Mouse (Mus musculus) ZHBTc4 (cell line): Measurements from ENCODE around the gene Dpysl5.
A peak's percentile ranks its signal among the peaks of the same experiment; 100 is the strongest.

Source experiments
- DNase-seq: peaks from one replicate; pipeline ENCODE4 v3.0.0-alpha.2; 2011; ENCODE audit warnings: low read depth, low spot score

Dpysl5 gene

GRCm38 (mm10) chr5:30701866-30702265, 9.5 kb upstream of the Dpysl5 start:
- DNase-seq, result no peak

- DNase-seq, result peak; percentile 88
These were observed 1.5 kb upstream of the Dpysl5 start for GRCm38 (mm10) chr5:30709744-30710383.

- DNase-seq, result no peak
These were observed 878 bp upstream of the Dpysl5 start for GRCm38 (mm10) chr5:30710486-30710885.

- DNase-seq, result no peak
These were observed 632 bp downstream of the Dpysl5 start for GRCm38 (mm10) chr5:30712002-30712390.

- DNase-seq, result peak; percentile 64
These were observed 1.3 kb downstream of the Dpysl5 start for GRCm38 (mm10) chr5:30712441-30713298.

- peak; percentile 50 for DNase-seq
These were observed 1.9 kb downstream of the Dpysl5 start for GRCm38 (mm10) chr5:30713299-30713675.

GRCm38 (mm10) chr5:30713691-30714090, 2.3 kb downstream of the Dpysl5 start:
- no peak for DNase-seq

- DNase-seq, result no peak
These were observed 4.9 kb downstream of the Dpysl5 start for GRCm38 (mm10) chr5:30716311-30716710.

- no peak for DNase-seq
These were observed 6.1 kb downstream of the Dpysl5 start for GRCm38 (mm10) chr5:30717506-30717905.

- DNase-seq, result no peak
These were observed 6.8 kb downstream of the Dpysl5 start for GRCm38 (mm10) chr5:30717991-30718703.

GRCm38 (mm10) chr5:30721935-30722334, 10.6 kb downstream of the Dpysl5 start:
- DNase-seq, result no peak

- DNase-seq, result peak; percentile 78
These were observed 14.9 kb downstream of the Dpysl5 start for GRCm38 (mm10) chr5:30726151-30726693.

GRCm38 (mm10) chr5:30732511-30732910, 21.1 kb downstream of the Dpysl5 start:
- DNase-seq, result no peak

GRCm38 (mm10) chr5:30734666-30735065, 23.3 kb downstream of the Dpysl5 start:
- peak; percentile 19 for DNase-seq

- peak; percentile 35 for DNase-seq
These were observed 26.9 kb downstream of the Dpysl5 start for GRCm38 (mm10) chr5:30738127-30738828.

- no peak for DNase-seq
These were observed 28.2 kb downstream of the Dpysl5 start for GRCm38 (mm10) chr5:30739595-30739994.

- DNase-seq, result no peak
These were observed 38.4 kb downstream of the Dpysl5 start for GRCm38 (mm10) chr5:30749582-30750311.

GRCm38 (mm10) chr5:30751071-30751470, 39.7 kb downstream of the Dpysl5 start:
- DNase-seq, result no peak

- DNase-seq, result no peak
These were observed 41.8 kb downstream of the Dpysl5 start for GRCm38 (mm10) chr5:30753128-30753527.

GRCm38 (mm10) chr5:30755215-30755614, 43.9 kb downstream of the Dpysl5 start:
- no peak for DNase-seq
